Mouse (Mus musculus) spleen, postnatal 4 days (tissue): Measurements from ENCODE around the gene Gm28551.

Experiments used
- DNase-seq, 2 experiments: peaks; one replicate each; pipeline ENCODE4 v3.0.0; 2022; ENCODE audit warnings: low spot score in 2 of 2

The Gm28551 gene

GRCm38 (mm10) chr1:53291197-53291596, 61.3 kb downstream of the Gm28551 start:
- DNase-seq, result no peak
